Mouse (Mus musculus) megakaryocyte, embryonic 14.5 days (primary cell): ENCODE measurements around the gene Tnn. TPM values are rescaled to one million over a fixed set of nuclear protein-coding genes. Genes with fewer than 3 reads are reported as not detected.
A peak's percentile ranks its signal among the peaks of the same experiment; 100 is the strongest.

Experiments
- H3K27me3 ChIP-seq: replicated peaks from 2 replicates; pipeline ENCODE3; 2012; ENCODE audit warnings: inconsistent platforms
- H3K36me3 ChIP-seq: replicated peaks from 2 replicates; pipeline ENCODE3; 2012; ENCODE audit warnings: low read length, inconsistent platforms, mixed read lengths
- H3K4me1 ChIP-seq: 2 replicates; pipeline ENCODE4 v1.6.1; 2012; ENCODE audit warnings: inconsistent platforms
- H3K4me3 ChIP-seq: replicated peaks from 2 replicates; pipeline ENCODE3; 2012; ENCODE audit warnings: moderate library complexity, mild to moderate bottlenecking, inconsistent platforms
- H3K9me3 ChIP-seq: 2 replicates; pipeline ENCODE4 v1.6.1; 2012; ENCODE audit warnings: inconsistent platforms
- FLI1 ChIP-seq: IDR thresholded peaks from 2 replicates; pipeline ENCODE4 v1.6.1; 2012; ENCODE audit warnings: low read length, inconsistent platforms, mixed read lengths
- GATA1 ChIP-seq: IDR thresholded peaks from 3 replicates; pipeline ENCODE4 v1.6.1; 2012; ENCODE audit warnings: mixed read lengths, low read length, inconsistent platforms, borderline replicate concordance
- polyA plus RNA-seq: library from polyadenylated mRNA; stranded (reverse); fragments of >175 nt; gene quantifications from 2 replicates; pipeline ENCODE4 v1.2.3, GENCODE M21; 2012; ENCODE audit warnings: low replicate concordance; ENCODE audit not compliant: insufficient read depth

Tnn gene
- not detected in 2 replicates for polyA plus RNA-seq

- no peak within 1 kb of the TSS for H3K4me3 ChIP-seq
- no peak for TF ChIP-seq FLI1
- no peak for TF ChIP-seq GATA1
- H3K4me1 ChIP-seq: 0 out of 2 replicates have a peak, but pooled peaks cover 7% of the 10 kb centered on the region
- no peaks in the 10 kb centered on the region for H3K9me3 ChIP-seq
- H3K36me3 ChIP-seq: no peaks in the 10 kb centered on the region
- H3K27me3 ChIP-seq: peaks cover 19% of the 10 kb centered on the region
These were observed at the start of gene Tnn for GRCm38 (mm10) chr1:160153480-160153879. Gene Tnn, minus strand, starts transcription at chr1:160153580.

- H3K9me3 ChIP-seq: no peaks in the 10 kb centered on the region
- peaks cover 37% of the 10 kb centered on the region for H3K36me3 ChIP-seq
- TF ChIP-seq FLI1 (no peak), GATA1 (no peak)
- peak overlapping the region; percentile 99 for H3K4me3 ChIP-seq
- H3K27me3 ChIP-seq: no peaks in the 10 kb centered on the region
- peaks cover 35% of the 10 kb centered on the region for H3K4me1 ChIP-seq
These were observed 41.9 kb upstream of the Tnn start for GRCm38 (mm10) chr1:160195337-160195663.

- TF ChIP-seq FLI1: peak; percentile 41; the same call in 1 of the 2 replicates
- TF ChIP-seq GATA1: no peak
- Histone ChIP-seq H3K4me3 (peak within 1 kb of the TSS; percentile 99), H3K27me3 (no peaks in the 10 kb centered on the region)
These were observed 41.4 kb upstream of the Tnn start, which contains the start of gene Mrps14 for GRCm38 (mm10) chr1:160194529-160195336. Gene Mrps14, plus strand, starts transcription at chr1:160195215.

GRCm38 (mm10) chr1:160184506-160184905 lies 31.1 kb upstream of the Tnn start:
- no peaks in the 10 kb centered on the region for H3K36me3 ChIP-seq
- peaks cover 13% of the 10 kb centered on the region for H3K4me1 ChIP-seq
- H3K4me3 ChIP-seq: no peak overlapping the region
- TF ChIP-seq GATA1 (no peak), FLI1 (no peak)
- peaks cover 2% of the 10 kb centered on the region for H3K27me3 ChIP-seq
- no peaks in the 10 kb centered on the region for H3K9me3 ChIP-seq

More at GRCm38 (mm10) chr1:160194529-160195336, 41.4 kb upstream of the Tnn start, which contains the start of gene Mrps14:
- H3K9me3 ChIP-seq: no peaks in the 10 kb centered on the region
- H3K36me3 ChIP-seq: peaks cover 31% of the 10 kb centered on the region
- H3K4me1 ChIP-seq: peaks cover 35% of the 10 kb centered on the region

GRCm38 (mm10) chr1:160181216-160181615 lies 27.8 kb upstream of the Tnn start:
- Histone ChIP-seq H3K4me1 (peaks cover 16% of the 10 kb centered on the region), H3K27me3 (peaks cover 4% of the 10 kb centered on the region), H3K36me3 (no peaks in the 10 kb centered on the region)

GRCm38 (mm10) chr1:160176903-160177302 lies 23.5 kb upstream of the Tnn start:
- TF ChIP-seq FLI1 (no peak), GATA1 (no peak)
- Histone ChIP-seq H3K4me1 (peaks cover 4% of the 10 kb centered on the region; the same call in 1 of the 2 replicates), H3K27me3 (peaks cover 7% of the 10 kb centered on the region), H3K36me3 (no peaks in the 10 kb centered on the region), H3K9me3 (no peaks in the 10 kb centered on the region), H3K4me3 (no peak overlapping the region)

More at GRCm38 (mm10) chr1:160181216-160181615, 27.8 kb upstream of the Tnn start:
- TF ChIP-seq GATA1: no peak
- no peak for TF ChIP-seq FLI1
- H3K9me3 ChIP-seq: no peaks in the 10 kb centered on the region
- H3K4me3 ChIP-seq: no peak overlapping the region

- Histone ChIP-seq H3K4me1 (peaks cover 16% of the 10 kb centered on the region), H3K36me3 (no peaks in the 10 kb centered on the region), H3K9me3 (no peaks in the 10 kb centered on the region), H3K27me3 (peaks cover 3% of the 10 kb centered on the region), H3K4me3 (no peak overlapping the region)
- TF ChIP-seq GATA1 (no peak), FLI1 (no peak)
These were observed 13.2 kb upstream of the Tnn start for GRCm38 (mm10) chr1:160166600-160166999.

GRCm38 (mm10) chr1:160158190-160158589 lies 4.8 kb upstream of the Tnn start:
- Histone ChIP-seq H3K27me3 (peaks cover 9% of the 10 kb centered on the region), H3K9me3 (no peaks in the 10 kb centered on the region), H3K36me3 (no peaks in the 10 kb centered on the region), H3K4me3 (no peak overlapping the region), H3K4me1 (no peaks in the 10 kb centered on the region)
- TF ChIP-seq GATA1: no peak
- no peak for TF ChIP-seq FLI1

GRCm38 (mm10) chr1:160150726-160151125 lies 2.7 kb downstream of the Tnn start:
- Histone ChIP-seq H3K9me3 (no peaks in the 10 kb centered on the region), H3K4me1 (peaks cover 11% of the 10 kb centered on the region; the same call in 1 of the 2 replicates), H3K36me3 (no peaks in the 10 kb centered on the region), H3K27me3 (peaks cover 21% of the 10 kb centered on the region), H3K4me3 (no peak overlapping the region)
- TF ChIP-seq FLI1 (no peak), GATA1 (no peak)

GRCm38 (mm10) chr1:160149291-160149906 lies 4.0 kb downstream of the Tnn start:
- peaks cover 11% of the 10 kb centered on the region; the same call in 1 of the 2 replicates for H3K4me1 ChIP-seq
- H3K36me3 ChIP-seq: no peaks in the 10 kb centered on the region
- no peaks in the 10 kb centered on the region for H3K9me3 ChIP-seq
- H3K4me3 ChIP-seq: no peak overlapping the region
- H3K27me3 ChIP-seq: peaks cover 24% of the 10 kb centered on the region
- TF ChIP-seq GATA1 (no peak), FLI1 (no peak)
